Mouse (Mus musculus) embryonic facial prominence, embryonic 13.5 days (tissue): ENCODE measurements around the gene Qpctl. TPM values are rescaled to one million over a fixed set of nuclear protein-coding genes. Genes with fewer than 3 reads are reported as not detected.

Source experiments
- microRNA counts: library from miRNA; unstranded; fragments of <30 nt; microRNA quantifications from one replicate; lab custom pipeline; 2016
- microRNA-seq: library from miRNA; unstranded; fragments of <30 nt; microRNA quantifications from one replicate; pipeline ENCODE4, GENCODE M21; 2016
- polyA plus RNA-seq: library from polyadenylated mRNA; unstranded; fragments of >200 nt; fragmentation: Nextera tagmentation; extraction: Ambion mirVana; gene quantifications from 2 replicates; pipeline ENCODE4 v1.2.1, GENCODE M21; 2015

The Qpctl gene
- polyA plus RNA-seq, 1 experiment from 2014 or later: 15.2 TPM

MicroRNAs encoded within 50 kb of the gene (microRNA counts, 519-probe panel; counts per million panel counts)
- 236 counts per million, percentile 44 among the panel's probes with 10 or more counts for microRNA mmu-miR-330 (lab: Ali Mortazavi, UCI)

Small RNA genes within 50 kb of the gene (microRNA-seq; reads per million reads assigned to microRNA genes)
- 209 reads per million, percentile 62 among the genes with 10 or more reads in this experiment for gene Mir330

Other genes starting within 250 kb of the Qpctl start
- 26.3 and 35.6 TPM in 2 replicates for gene Ccdc61, start 238.9 kb downstream of the Qpctl start, polyA plus RNA-seq
- gene Nova2, start 223.4 kb downstream of the Qpctl start, polyA plus RNA-seq: 0.62 and 0.65 TPM in 2 replicates
- gene Nanos2, start 161.9 kb downstream of the Qpctl start, polyA plus RNA-seq: not detected in 2 replicates
- gene Mypop, start 158.0 kb downstream of the Qpctl start, polyA plus RNA-seq: 6.0 and 6.7 TPM in 2 replicates
- 30.1 and 33.2 TPM in 2 replicates for gene Irf2bp1, start 145.2 kb downstream of the Qpctl start, polyA plus RNA-seq
- 0.62 and 1.8 TPM in 2 replicates for gene Foxa3, start 125.8 kb downstream of the Qpctl start, polyA plus RNA-seq
- gene Sympk, start 124.9 kb downstream of the Qpctl start, polyA plus RNA-seq: 36.0 and 43.2 TPM in 2 replicates
- gene Rsph6a, start 94.6 kb downstream of the Qpctl start, polyA plus RNA-seq: not detected in 2 replicates
- gene Dmwd, start 73.1 kb downstream of the Qpctl start, polyA plus RNA-seq: 16.4 and 17.6 TPM in 2 replicates
- gene Dmpk, start 65.4 kb downstream of the Qpctl start, polyA plus RNA-seq: 13.1 and 16.8 TPM in 2 replicates
- gene Six5, start 54.7 kb downstream of the Qpctl start, polyA plus RNA-seq: 14.7 and 15.3 TPM in 2 replicates
- gene Gm4969, start 30.9 kb downstream of the Qpctl start, polyA plus RNA-seq: 3.5 and 4.4 TPM in 2 replicates
- 15.3 and 16.6 TPM in 2 replicates for gene Fbxo46, start 29.4 kb downstream of the Qpctl start, polyA plus RNA-seq
- gene Snrpd2, start 431 bp upstream of the Qpctl start, polyA plus RNA-seq: 137 and 167 TPM in 2 replicates
- 0.37 and 0.56 TPM in 2 replicates for gene Gipr, start 16.8 kb upstream of the Qpctl start, polyA plus RNA-seq
- 5.1 and 7.2 TPM in 2 replicates for gene Eml2, start 27.1 kb upstream of the Qpctl start, polyA plus RNA-seq
- gene Gpr4, start 63.2 kb upstream of the Qpctl start, polyA plus RNA-seq: 1.6 and 1.9 TPM in 2 replicates
- gene Opa3, start 79.0 kb upstream of the Qpctl start, polyA plus RNA-seq: 36.2 and 38.2 TPM in 2 replicates
- 57.3 and 64.0 TPM in 2 replicates for gene Vasp, start 122.5 kb upstream of the Qpctl start, polyA plus RNA-seq
- not detected in 2 replicates for gene Ppm1n, start 130.8 kb upstream of the Qpctl start, polyA plus RNA-seq
- 10.2 and 11.7 TPM in 2 replicates for gene Rtn2, start 133.3 kb upstream of the Qpctl start, polyA plus RNA-seq
- gene Fosb, start 160.8 kb upstream of the Qpctl start, polyA plus RNA-seq: 0.06 and 0.23 TPM in 2 replicates
- gene Ercc1, start 195.5 kb upstream of the Qpctl start, polyA plus RNA-seq: 93.2 and 106 TPM in 2 replicates
- 29.4 and 30.5 TPM in 2 replicates for gene Cd3eap, start 210.2 kb upstream of the Qpctl start, polyA plus RNA-seq
- gene Ppp1r13l, start 210.5 kb upstream of the Qpctl start, polyA plus RNA-seq: 8.3 and 12.6 TPM in 2 replicates
- 17.0 and 17.4 TPM in 2 replicates for gene Ercc2, start 232.7 kb upstream of the Qpctl start, polyA plus RNA-seq